Mouse (Mus musculus): ENCODE data around the gene Cyp2c23.

Cyp2c23 gene

GRCm38 (mm10) chr19:43965496-43966085, 63.4 kb downstream of the Cyp2c23 start:
- DNase-seq, result no peak

- no peak for DNase-seq
These were observed 66.2 kb downstream of the Cyp2c23 start for GRCm38 (mm10) chr19:43962795-43963194.

GRCm38 (mm10) chr19:43961185-43961584, 67.8 kb downstream of the Cyp2c23 start:
- DNase-seq, result no peak

- no peak for DNase-seq
These were observed 69.0 kb downstream of the Cyp2c23 start for GRCm38 (mm10) chr19:43960014-43960413.

- peak; percentile 75 for DNase-seq
These were observed 69.8 kb downstream of the Cyp2c23 start for GRCm38 (mm10) chr19:43959162-43959561.

- peak; percentile 39 for DNase-seq
These were observed 71.1 kb downstream of the Cyp2c23 start for GRCm38 (mm10) chr19:43957881-43958280.

- no peak for DNase-seq
These were observed 71.6 kb downstream of the Cyp2c23 start for GRCm38 (mm10) chr19:43957402-43957801.

GRCm38 (mm10) chr19:43955266-43955665, 73.7 kb downstream of the Cyp2c23 start:
- no peak for DNase-seq
